Mouse (Mus musculus) E14TG2a.4 (cell line): ENCODE measurements around the gene Scaf11.

Source experiments
- CTCF ChIP-seq: conservative IDR thresholded peaks from 2 replicates; pipeline ENCODE4 v1.5.1; 2014; ENCODE audit warnings: low read length
- NANOG ChIP-seq: IDR thresholded peaks from 2 replicates; pipeline ENCODE4 v1.6.1; 2014; ENCODE audit warnings: borderline replicate concordance, low read length, mixed read lengths

DNA sequence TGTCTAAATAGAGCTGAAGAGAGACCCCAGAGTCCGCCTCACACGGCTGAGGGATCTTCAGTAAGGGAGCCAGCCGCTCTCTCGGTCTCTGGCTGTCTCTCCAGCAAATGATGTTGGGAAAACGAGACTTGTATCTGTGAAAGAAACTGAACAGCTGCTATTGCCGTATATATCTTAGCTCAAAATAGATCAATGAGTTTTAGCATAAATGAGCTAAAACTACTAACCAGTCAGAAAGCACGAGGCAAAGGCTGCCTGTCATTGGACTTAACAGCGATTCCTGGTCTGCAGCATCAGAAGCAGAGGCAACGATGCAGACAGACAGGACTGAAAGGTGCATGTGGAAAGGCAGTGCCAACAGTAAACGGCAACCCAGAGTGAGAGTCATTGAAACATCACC, 62.3 kb downstream of the Scaf11 start:
- no peak for TF ChIP-seq CTCF
- TF ChIP-seq NANOG = no peak
